Mouse (Mus musculus): Measurements from ENCODE around the gene Bcl9.

The Bcl9 gene

DNA sequence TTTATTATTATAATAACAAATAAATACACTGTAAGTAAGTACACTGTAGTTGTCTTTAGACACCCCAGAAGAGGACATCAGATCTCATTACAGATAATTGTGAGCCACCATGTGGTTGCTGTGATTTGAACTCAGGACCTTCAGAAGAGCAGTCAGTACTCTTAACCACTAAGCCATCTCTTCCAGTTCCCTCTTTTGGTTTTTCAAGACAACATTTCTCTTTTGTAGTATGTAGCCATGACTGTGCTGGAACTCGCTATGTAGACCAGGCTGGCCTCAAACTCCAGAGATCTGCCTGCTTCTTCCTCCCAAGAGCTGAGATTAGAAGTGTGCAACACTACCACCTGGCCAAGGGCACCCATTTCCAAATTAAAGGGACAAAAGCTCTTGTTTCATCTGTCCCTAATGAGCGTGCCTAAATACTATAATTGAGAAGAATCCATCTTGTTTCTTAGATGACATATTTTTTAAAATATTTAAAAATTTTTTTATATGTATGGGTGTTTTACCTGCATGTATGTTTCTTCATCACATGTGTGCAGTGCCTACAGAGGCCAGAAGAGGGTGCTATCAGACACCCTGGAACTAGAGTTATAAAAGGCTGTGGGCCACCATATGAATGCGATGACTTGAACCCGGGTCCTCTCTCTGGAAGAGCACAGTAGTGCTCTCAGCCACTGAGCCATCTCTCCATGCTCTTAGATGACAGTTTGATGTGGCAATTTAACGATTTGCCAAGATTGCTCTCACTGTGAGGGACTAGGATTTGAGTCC, 66.9 kb downstream of the Bcl9 start:
- no peak for DNase-seq

GRCm38 (mm10) chr3:97228457-97228856, 69.3 kb downstream of the Bcl9 start:
- no peak for DNase-seq

DNA sequence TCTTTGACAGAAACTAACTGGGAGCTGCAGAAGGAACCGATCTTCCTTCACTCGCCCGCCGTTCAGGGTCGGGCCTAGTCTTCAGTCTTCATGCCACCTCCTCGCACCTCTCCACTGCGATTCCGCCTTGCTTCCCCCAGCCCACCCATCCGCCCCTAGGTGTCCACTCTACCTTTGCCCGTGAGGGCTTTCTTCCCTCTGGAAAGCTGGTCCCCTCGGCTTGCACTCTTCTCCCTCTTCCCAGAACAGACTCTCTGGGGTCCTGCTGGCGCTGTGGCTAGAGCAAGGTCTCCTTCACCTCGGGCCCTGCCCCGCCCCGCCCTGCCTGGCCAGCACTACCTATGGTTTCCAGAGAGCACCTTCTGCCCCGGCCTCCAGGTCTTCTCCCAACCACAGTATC, 69.7 kb downstream of the Bcl9 start:
- no peak for DNase-seq

- peak; percentile 94 to 95 for DNase-seq
These were observed 70.3 kb downstream of the Bcl9 start for GRCm38 (mm10) chr3:97227259-97228005.

DNA sequence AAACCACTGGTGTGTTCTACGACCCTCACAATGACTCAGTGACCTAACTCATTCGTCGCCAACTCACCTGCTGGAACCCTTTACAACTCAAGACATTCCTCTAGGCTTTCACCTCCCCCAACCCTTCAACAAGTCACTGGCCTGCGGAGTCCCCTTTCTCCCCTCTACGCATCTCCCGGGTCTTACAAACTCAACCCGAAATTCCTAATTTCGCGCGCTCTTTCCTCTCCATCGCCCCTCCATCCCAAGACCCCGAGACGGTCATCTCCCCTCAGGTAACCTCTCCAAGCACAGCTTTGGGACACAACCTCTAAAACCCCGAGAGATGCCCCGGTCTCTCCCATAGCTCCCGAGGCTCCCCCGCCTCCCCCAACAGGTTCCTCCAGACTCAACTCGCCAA, 71.0 kb downstream of the Bcl9 start:
- no peak for DNase-seq

DNA sequence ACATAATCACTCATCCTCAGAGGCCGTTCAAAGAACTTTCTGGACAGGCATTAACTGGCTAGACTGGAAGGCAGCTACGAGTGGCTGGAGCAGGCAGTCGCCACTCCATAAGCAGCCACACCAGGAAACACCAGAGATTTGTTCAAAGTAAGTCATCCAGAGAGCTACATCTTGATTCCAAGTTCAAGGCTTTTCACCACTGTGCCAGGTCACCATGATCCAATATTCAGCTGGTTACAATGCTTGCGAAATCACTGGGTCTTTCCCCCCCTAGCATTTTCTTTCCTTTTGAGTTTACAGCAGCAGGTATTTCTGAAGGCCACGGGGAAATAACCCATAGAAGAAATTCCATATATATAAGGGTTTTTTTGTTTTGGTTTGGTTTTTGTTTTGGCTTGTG, 72.5 kb downstream of the Bcl9 start:
- DNase-seq, result no peak

GRCm38 (mm10) chr3:97223261-97223660, 74.5 kb downstream of the Bcl9 start:
- DNase-seq, result no peak

DNA sequence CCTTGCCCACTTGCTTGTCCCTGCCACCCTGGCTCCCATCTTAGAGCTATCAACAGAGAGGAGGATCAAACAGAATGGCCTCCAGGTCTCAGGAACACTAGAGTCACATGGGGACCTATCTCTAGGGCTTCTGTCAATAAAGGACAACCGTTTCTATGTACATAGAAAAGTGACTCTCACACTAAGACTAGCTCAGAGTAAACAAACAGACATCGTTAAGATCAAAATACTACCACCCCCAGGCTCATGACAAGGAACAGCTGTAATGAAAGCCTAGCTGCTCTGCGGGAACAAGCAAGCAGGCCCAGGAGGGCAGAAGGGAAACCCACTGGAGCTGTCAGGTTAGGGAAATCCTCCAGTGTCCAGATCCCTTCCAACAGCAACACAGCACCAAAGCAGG, 82.2 kb downstream of the Bcl9 start:
- DNase-seq, result no peak

GRCm38 (mm10) chr3:97214439-97214838, 83.3 kb downstream of the Bcl9 start:
- DNase-seq, result no peak

GRCm38 (mm10) chr3:97213871-97214270, 83.8 kb downstream of the Bcl9 start:
- no peak for DNase-seq

GRCm38 (mm10) chr3:97211177-97211576, 86.5 kb downstream of the Bcl9 start:
- DNase-seq, result peak; percentile 45 to 52

DNA sequence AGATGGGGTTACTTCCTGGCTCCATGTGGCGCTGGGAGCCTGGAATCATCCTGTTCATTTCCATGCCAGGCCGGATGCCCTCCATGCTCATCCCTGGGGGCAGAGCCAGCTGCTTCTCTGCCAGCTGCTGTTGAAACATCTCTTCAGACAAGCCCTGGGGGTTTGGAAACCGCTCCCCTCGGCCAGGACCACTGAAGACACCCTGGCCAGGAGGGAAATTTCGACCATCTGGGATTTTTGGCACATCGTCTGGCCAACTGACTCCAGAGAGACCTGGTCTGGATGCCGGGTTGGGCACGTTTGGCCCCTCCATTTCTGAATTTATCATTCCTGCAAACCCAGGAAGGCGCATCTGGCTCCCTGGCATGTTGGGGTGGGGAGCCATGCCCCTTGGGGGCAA, 88.4 kb downstream of the Bcl9 start:
- DNase-seq, result no peak

DNA sequence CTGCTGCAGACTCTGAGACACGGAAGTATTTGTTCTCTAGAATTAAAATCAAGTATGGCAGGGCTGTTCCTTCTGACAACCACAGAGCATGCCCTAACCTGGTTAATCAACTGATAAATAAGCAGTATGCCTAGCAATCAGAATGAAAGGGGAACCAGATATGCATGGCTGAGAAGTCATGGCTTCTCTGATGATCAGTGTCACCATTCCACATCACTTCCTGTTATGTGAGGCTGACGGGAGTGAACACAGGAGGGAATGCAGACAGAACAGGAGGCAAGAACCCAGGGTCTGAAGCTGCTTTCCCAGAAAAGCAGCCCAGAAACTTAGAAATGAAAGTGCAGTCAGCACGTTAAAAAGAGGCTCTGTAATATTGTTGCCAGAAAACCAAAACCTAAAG, 91.2 kb downstream of the Bcl9 start:
- peak; percentile 57 for DNase-seq

GRCm38 (mm10) chr3:97203880-97204279, 93.8 kb downstream of the Bcl9 start:
- DNase-seq, result peak; percentile 71 to 76

- peak; percentile 75 to 77 for DNase-seq
These were observed 95.8 kb downstream of the Bcl9 start for GRCm38 (mm10) chr3:97201943-97202342.

DNA sequence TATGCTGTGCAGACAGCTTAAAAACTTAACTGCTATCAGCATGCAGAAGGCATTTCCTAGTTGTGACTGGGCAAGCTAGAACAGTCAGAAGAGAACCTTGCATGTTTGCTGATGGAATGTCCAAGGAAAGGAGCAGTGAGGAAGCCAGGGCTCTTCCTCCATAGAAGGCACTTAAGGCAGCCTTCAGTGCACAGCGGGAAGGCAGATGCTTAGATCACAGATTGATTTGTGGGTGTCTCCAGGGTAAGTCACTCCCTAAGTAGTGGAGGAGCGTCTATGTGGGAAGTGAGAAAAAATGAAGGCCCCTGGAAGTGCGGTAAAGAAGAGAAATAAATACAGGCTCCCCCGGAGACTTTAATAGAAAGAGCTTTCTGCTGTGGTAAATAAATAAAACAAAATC, 98.5 kb downstream of the Bcl9 start:
- no peak for DNase-seq

DNA sequence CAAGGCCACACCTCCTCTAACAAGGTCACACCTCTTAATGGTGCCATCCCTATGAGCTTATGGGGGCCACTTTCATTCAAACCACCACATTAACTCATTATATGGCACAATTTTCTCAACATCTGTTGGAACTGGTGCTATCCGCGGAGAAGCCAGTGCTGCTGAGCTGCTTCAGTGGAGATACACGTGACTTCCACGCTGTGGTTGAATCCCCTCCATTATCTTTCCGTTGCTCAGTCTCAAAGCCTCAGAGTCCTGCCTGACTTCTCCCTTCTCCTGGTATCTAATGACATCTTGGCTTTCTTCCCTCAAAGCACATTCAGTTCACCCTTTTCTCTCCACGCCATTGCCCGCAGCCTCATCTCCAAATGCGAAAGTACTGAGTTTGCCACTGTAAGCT, 101.1 kb downstream of the Bcl9 start:
- no peak for DNase-seq

- peak; percentile 52 to 56 for DNase-seq
These were observed 112.4 kb downstream of the Bcl9 start for GRCm38 (mm10) chr3:97185098-97185860.

DNA sequence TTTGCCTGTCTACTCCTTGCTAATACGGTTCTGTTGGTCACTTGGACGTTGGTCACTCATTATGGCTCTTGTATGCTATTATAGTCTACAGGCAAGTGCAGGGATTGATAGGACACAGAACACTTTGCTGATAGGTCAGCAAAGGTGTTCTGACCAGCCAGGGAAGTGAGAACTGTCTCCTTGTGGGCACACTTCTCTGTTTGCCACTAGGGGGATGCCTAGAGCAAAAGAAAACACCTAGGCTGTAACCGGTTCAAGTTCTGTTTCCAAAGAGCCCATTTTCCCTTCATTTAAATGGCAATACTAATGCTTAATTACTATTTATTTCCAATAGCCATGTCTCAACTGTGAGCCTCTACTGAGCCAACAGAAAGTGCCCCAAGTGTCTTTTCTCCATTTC, 113.9 kb downstream of the Bcl9 start:
- DNase-seq, result peak; percentile 36 to 44

DNA sequence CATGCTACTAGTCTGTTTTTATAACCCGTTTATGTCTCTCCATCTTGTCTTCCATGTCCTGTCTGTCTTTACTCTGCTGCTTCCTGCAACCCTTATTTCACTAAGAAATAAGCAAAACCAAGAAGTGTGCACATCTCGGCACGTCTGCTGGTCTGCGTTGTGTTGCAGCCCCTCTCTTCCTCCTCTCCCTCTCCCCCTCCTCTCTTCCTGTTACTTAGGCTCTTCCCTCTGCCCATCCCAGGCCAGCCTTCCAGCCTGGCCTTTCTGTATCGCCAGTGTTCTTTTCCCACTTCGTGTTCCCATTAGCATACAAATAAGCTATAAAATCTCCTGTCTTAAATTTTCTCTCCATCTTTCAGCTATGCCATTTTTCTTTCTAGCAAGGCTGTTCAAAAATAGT, 117.2 kb downstream of the Bcl9 start:
- DNase-seq, result no peak

GRCm38 (mm10) chr3:97178885-97179284, 118.8 kb downstream of the Bcl9 start:
- no peak for DNase-seq

DNA sequence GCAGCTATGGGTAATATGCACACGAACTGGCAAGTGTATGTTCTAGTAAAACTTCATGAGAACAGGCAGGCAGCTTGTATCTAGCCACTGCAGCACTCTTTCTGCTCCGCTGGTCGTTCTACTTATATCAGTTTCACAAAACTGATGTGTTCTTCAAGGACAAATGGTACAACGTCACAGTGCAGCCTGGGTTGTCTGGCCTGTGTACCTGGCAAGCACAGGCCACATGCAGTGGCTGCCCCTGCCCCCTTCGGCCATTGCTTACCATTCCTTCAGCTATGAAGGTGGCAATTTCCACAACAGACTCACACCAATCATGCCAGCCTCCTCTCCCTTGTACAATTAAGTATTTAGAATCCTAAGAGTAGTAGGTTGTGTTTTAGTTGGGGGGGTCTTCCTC, 125.1 kb downstream of the Bcl9 start:
- DNase-seq, result no peak

- DNase-seq, result no peak
These were observed 125.5 kb downstream of the Bcl9 start for GRCm38 (mm10) chr3:97172231-97172630.

DNA sequence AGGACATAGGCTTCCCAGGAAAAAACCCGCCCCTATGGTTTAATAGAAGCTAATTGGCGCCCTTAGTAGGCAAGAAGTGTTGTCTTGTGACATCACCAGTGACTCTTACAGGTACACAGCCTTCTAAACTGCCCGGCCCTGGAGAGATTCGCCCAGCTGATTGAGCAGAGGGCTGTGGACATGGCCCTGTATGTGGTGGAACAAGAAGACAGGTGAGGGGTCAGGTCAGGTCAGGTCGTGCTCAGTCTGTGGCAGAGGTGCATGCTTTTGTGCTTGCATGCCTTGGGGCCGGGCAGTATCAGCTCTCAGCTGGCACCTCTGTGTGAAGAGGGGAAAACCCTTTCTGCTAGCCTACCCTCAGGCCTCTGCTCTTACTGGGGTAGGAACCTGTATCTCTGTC, 126.2 kb downstream of the Bcl9 start:
- DNase-seq, result no peak
